Mouse (Mus musculus): ENCODE results near the gene Hes2.

DNA sequence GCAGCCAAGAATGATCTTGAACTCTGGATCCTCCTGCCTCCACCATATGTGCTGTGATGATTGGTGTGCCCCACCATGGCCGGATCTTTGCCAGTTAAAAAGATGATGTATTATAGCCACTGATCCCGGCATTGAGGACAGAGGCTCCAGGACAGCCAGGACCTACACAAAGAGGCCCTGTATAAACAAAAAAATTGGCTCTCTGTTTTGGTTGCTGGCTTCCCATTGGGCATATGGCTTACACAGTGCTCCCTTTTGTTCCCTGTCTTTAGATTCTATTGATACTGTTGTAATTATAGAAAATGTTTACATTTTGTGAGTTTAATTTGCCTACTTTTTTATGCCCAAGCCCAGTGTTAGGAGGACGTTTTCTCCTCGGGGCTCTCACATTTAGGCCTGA lies 33.9 kb downstream of the Hes2 start:
- TF ChIP-seq POU5F1 (IDR thresholded peaks at IDR 0.05; ENCODE audit: borderline replicate concordance, low read length) (no peak), CTCF (conservative IDR thresholded peaks at IDR 0.05; ENCODE audit: low read length) (no peak), NANOG (IDR thresholded peaks at IDR 0.05; ENCODE audit: borderline replicate concordance, low read length) (no peak)
